Mouse (Mus musculus) MEL-GATA-1-ER (cell line): ENCODE results near the gene Creb3l1.

Source experiments
- DNase-seq: peaks from one replicate; pipeline ENCODE4 v3.0.0-alpha.2; 2012; ENCODE audit warnings: low read depth; ENCODE audit errors: extremely low read depth

Creb3l1 gene

GRCm38 (mm10) chr2:92024274-92024672 is at the start of gene Creb3l1:
Gene Creb3l1 (minus strand): TSS chr2:92024502.
- DNase-seq: peak; percentile 55

GRCm38 (mm10) chr2:92071143-92071542 is 46.8 kb upstream of the Creb3l1 start:
- DNase-seq: no peak

DNA sequence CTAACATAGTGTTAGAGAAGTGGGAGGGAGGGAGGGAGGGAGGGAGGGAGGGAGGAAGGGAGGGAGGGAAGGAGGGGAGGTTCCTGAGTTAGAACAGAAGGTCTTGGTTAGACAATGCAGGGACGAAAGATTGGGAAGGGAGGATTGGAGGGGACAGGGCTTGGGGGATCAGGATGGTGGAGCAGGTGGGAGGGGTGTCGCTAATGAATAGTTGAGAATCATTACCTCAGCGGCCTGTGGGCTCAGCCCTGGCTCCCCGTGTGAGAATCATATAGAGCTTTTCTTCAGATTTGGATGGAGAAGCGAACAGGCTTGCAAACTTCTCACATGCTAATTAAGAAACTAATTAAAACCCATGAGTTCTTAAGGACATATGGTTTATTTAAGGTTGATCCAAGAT is 45.3 kb upstream of the Creb3l1 start:
- no peak for DNase-seq

DNA sequence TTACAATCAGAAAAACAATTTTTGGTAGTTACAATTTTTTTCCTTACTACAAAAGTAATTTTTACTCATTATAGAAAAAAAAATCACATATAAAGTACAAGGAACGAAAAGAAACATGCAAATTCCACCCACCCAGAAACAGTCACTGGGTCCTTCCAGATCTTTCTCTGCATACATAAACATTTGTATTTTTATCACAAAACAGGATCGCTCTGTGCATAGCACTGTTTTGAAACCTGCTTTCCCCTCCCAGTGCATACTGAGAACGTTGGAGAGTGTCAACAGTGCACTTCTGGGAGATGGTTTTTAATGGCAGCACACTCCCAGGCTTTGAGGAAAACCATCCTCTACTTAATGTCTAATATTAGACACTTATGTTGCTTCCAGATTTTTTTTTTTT is 43.3 kb upstream of the Creb3l1 start:
- DNase-seq: no peak

- DNase-seq: no peak
Measured at GRCm38 (mm10) chr2:92066899-92067298, 42.6 kb upstream of the Creb3l1 start.

- no peak for DNase-seq
Measured at GRCm38 (mm10) chr2:92065938-92066337, 41.6 kb upstream of the Creb3l1 start.

- DNase-seq: peak; percentile 17
Measured at GRCm38 (mm10) chr2:92065269-92065888, 41.1 kb upstream of the Creb3l1 start.

DNA sequence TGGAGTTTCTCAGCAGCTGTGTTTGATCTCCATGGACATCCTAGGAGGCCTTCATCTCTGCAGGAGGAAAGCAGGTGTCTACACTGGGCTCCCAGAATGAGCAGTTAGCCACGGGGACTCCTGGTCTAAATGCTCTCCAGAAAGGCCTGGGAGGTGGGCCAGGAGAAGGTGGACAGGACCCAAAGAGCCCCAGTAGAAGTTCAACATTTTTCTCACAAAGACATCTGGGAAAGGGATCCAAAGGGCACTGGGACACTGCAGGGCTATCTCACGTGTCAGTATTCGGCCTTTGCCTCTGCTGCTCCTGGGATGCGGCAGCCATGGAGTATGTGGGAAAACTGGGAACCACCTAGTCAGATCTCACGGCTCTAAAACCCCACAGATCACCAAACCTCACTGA is 38.8 kb upstream of the Creb3l1 start:
- DNase-seq: no peak

DNA sequence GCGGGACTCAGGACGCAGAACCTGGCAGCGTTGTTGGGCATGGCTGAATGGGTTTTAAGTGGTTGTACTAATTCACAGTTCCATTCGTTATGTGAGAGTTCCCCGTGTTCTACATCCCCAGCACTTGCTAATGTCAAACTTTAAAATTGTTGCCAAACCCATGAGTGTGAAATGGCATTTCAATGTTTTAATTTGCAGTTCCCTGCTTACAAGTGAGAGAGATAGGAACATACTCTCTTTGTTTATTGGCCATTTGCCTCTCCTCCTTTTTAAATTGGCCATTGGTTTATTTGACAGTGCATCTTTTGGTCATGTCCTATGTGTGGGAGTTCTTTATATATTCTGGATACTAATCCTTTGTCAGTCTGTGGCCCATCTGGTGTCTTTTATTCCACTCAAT is 37.0 kb upstream of the Creb3l1 start:
- no peak for DNase-seq

DNA sequence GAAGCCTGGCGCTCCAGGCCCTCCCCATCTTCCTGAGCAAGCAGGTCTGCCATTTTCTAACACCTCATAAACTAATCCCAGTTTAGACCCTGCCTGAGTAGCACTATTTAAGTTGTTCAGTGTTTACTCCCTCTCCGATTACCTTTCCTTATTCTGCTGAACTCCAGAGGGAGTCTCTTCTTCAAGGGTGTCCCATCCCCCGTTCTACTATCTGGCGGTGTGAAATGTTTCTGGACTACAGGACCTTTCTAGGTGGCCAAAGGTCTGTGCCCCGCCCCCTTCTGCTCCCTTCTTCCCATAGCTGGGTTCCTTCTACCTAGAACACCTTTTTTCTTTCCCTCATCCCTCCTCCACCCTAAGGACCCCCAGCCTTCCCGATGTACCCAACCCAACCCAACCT is 36.0 kb upstream of the Creb3l1 start:
- no peak for DNase-seq

GRCm38 (mm10) chr2:92059481-92060220 is 35.3 kb upstream of the Creb3l1 start:
- peak; percentile 16 for DNase-seq

- peak; percentile 24 for DNase-seq
Measured at GRCm38 (mm10) chr2:92058936-92059335, 34.6 kb upstream of the Creb3l1 start.

DNA sequence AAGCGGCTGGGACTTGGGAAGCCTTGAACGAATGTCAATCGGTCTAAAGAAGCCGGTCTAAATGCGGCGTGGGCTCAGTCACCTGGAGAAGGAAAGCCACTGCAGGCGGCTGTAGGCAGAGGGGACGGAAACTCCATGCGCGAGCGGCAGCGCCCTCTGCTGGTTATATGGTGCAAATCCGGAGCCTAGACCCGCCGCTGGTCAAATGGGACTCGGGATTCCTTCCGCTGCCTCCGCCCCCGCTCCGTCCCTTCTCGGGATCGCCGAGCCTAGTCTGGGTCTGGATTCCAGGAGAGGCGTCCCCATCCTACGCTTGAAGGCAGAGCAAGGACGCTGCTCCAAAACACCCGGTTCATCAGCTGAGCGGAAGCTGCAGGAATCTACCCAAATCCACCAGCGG is 34.2 kb upstream of the Creb3l1 start:
- peak; percentile 58 for DNase-seq

GRCm38 (mm10) chr2:92056760-92057159 is 32.5 kb upstream of the Creb3l1 start:
- no peak for DNase-seq

GRCm38 (mm10) chr2:92055831-92056236 is 31.5 kb upstream of the Creb3l1 start:
- DNase-seq: peak; percentile 71

DNA sequence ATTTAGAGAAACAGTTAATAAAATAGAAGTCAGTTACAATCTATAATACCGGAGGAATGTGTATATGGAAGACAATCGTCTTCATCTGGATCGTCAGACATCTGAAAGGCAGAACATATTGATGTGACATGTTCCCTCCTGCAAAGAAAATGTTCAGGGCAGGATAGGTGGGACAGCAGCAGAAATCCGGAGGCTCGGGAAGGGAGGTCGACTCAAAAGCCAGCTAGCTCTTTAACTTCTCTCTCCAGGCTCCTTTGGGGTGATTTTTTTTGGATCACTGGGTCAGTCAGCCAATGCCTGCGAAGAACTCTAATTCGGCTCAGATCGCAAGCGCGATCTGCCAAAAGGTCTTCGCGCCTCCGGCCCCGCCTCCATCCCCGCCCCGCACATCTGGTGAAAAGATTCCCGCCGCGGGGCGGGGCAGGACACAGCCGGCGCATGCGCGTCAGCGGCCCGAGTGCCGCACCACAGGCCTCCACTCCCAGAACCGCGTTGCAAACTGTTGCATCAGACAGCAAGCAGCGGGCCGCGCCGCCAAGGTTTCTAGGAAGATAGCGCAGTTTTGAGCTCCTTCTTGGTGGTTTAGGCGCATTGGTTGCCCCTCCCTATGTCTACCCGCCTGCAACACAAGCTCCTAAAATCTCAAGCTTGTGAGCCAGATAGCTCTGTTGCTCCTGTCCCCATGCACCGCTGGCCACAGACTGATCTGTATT is 31.0 kb upstream of the Creb3l1 start:
- peak; percentile 93 for DNase-seq

DNA sequence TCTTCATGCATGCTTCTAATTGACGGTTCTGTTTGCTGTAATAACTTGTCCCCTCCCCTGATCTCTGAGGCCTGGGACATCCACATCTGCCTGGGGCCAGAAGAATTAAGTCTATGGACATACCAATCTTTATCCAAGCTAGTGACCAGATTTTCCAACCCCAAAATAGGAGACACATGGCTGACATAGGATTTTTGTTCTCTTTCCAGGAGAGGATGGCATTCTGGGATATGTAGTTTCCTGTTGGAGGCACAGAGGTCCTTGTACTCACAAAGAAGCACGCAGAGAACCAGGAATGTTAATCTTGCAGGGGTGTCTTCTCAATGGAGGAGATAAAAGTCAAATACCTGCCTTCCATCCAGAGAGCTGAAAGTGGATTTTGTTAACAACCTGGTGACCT is 28.5 kb upstream of the Creb3l1 start:
- no peak for DNase-seq

GRCm38 (mm10) chr2:92052188-92052587 is 27.9 kb upstream of the Creb3l1 start:
- no peak for DNase-seq

DNA sequence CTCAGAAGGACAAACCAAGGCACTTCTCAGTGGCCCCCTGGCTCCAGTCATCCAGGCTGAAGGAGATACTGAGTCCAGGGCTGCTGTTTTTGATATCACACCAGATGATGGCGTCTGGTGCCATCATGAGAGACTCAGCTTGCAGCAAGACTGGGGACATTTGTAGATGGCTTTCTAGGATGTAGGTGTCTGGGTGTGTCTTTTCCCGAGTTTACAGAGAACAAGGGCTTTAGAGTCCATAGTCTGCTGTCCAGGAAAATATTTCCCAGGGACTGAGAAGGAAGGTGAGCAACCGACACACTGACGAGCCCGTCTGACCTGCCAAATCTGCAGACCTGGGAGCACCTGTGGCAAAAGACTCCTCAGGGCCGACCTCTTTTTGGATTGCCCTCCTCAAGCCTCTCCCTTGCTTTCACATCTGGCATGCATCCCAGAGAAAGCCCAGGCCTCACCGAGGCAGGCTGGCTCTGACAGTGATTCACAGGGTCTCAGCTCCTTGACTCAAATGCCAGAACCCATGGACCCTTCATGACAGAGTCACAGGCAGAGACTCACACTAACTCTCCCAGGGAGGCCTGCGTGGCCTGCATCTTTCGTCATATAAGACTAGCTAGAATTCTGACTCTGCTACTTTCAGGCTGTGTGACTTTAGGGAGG is 23.9 kb upstream of the Creb3l1 start:
- no peak for DNase-seq

- no peak for DNase-seq
Measured at GRCm38 (mm10) chr2:92047601-92048000, 23.3 kb upstream of the Creb3l1 start.

- no peak for DNase-seq
Measured at GRCm38 (mm10) chr2:92043285-92043684, 19.0 kb upstream of the Creb3l1 start.

DNA sequence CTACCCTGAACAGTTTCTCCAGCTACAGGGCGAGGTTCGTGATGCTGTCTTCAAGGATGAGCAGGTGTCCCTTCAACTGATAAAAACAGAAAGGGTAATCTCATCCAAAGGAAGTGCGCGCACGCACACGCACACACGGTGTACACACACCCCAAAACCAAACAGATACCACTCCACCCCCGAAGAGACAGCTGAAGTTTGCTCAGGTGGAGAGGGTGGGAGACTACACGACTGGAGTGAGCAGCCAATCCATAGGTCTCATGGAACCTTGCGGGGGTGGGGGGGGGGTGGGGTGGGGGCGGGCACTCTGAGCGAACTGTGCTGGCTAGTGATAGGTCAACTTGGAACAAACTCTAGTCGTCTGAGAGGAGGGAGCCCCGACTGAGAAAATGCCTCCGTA is 17.2 kb upstream of the Creb3l1 start:
- no peak for DNase-seq
